Mouse (Mus musculus) cerebellum, adult 8-10 months (tissue): ENCODE measurements at regions not wholly inside any gene's neighbourhood (a gene's known extent, or its start where the extent isn't known, plus 50 kb on each side); places are given as distances from the start of the nearest gene placed in this dataset.

Source experiments
- DNase-seq: peaks from one replicate; pipeline ENCODE4 v3.0.0; 2022

DNA sequence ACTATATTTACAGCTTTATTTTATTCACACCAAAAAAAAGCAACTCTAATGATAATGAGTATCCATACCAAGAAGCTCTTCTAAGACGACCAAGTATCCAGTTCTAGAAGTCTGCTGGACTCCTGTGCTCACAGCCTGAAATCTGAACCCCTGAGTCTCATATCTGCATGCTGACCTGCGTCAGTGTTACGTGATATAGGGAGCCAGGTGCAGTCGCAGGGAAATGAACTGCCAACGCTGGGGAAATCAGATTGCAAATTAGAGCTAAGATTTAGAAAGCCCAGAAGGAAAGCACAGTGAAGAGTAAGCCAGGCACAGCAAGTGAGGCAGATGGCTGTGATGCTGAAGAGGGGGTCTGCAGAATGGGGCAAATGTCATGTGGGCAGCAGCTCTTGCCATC is 57.1 kb upstream of the Ddit4l start:
- no peak for DNase-seq

DNA sequence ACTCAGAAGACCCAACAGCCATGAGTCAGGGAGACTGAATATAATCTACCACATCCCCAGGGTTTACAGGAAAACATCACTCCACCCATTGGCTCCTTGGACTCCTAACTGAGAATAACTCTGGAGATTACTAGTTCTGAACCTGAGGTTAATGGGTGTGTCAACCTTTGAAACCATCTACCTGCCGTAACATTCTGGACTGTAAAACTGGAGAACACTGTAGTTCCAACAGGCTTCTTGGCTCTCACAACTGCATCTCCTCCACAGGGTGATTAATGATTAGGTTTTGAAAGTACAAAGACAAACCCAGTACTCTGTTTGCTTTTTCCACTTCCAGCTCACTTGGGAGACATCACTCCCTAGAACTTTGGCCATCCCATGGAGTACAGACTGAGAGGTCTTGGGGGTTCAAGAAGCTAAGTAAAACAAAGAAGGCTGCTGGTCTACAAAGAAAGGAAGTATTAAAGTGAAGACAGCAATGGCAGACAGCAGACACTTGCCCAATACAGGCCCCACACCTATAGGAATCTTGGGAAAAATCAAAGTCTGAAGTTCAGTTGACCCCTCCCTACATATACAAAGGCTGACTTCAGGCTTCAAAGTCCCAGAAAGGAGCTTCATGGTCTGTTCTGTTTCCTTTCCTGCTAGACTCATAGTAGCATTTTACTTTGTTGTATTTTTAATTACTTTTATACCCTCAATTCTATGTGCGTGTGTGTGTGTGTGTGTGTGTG is 52.7 kb upstream of the Ddit4l start:
- no peak for DNase-seq
